Mouse (Mus musculus): ENCODE data around the gene Lyzl4.

GRCm38 (mm10) chr9:121657143-121657542 is 15.2 kb upstream of the Lyzl4 start:
- TF ChIP-seq GATA1 (IDR thresholded peaks at IDR 0.05; ENCODE audit: borderline replicate concordance, low read length) (no peak), FLI1 (IDR thresholded peaks at IDR 0.05; ENCODE audit: low read length) (no peak)
